Mouse (Mus musculus) adipocyte (in vitro differentiated cells): ENCODE measurements around the gene Map4k2.
"Not testable (repeated sequence)": the region's sequence is repeated elsewhere in the genome, so short reads cannot be mapped to it uniquely, and the experiment has no call there.

Experiments used
- DNase-seq: peaks from one replicate; pipeline ENCODE4 v3.0.0-alpha.2; 2016; ENCODE audit warnings: low spot score

Gene Map4k2

DNA sequence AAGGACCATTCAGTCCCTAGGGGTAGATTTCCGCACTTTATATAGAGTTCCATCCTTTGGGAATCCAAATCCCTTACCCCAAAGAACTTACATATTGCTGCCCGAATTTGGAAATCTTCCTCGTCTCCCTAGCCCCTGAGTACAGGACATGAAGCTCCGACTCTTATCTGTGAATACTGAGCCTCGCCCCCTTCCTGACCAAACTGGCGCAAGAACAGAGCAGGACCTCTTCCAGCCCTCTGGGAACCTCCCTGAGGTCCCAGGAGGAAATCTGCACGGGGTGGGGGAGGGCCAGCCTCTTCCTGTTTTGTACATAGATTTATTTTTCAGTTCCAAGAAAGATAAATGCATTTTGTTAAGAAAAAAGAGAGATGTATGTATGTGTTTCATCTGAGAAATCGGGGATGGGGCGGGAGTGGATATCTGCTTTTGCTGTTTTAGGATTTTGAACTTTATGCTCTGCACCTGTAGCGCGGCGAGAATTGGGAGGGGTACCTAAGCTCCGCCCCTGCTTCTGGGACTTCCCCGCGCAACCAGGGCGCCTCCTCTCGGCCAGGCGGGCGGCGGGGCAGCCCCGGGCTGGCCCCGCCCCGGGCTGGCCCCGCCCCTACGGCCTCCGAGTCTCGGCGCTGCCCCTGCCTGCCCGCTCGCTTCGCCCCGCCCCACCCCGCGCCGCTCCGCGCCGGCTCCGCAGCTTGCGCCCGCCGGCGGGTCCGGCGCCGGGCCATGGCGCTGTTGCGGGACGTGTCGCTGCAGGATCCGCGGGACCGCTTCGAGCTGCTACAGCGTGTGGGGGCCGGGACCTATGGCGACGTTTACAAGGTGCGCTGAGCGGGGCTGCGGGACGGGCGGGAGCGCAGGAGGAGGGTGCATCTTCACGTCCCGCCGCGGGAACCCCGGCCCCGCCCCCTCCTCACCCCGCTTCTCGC is at the start of gene Map4k2:
TSS of gene Map4k2 (plus strand) at position 612 of the 929 bp plus-strand sequence.
- peak; percentile 75 for DNase-seq

DNA sequence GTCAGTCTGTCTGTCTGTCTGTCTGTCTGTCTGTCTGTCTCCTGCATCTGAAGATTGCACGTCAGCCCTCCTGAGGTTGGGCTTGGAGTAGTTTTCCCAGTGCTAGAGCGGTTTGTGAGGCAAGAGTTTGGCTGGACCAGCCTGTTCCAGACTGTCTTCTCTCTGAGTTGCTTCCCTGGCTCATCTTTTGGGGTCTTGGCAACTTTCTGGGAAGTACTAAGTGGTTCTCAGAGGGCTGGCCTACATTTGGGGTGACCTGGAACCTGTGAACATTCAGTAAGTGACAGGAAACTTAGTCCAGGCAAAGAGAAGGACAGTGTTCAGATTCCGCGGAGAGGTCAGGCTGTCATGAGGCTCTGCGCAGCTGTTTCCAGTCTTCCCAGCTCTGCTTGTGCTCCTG is 48.7 kb upstream of the Map4k2 start:
- DNase-seq, result no peak

DNA sequence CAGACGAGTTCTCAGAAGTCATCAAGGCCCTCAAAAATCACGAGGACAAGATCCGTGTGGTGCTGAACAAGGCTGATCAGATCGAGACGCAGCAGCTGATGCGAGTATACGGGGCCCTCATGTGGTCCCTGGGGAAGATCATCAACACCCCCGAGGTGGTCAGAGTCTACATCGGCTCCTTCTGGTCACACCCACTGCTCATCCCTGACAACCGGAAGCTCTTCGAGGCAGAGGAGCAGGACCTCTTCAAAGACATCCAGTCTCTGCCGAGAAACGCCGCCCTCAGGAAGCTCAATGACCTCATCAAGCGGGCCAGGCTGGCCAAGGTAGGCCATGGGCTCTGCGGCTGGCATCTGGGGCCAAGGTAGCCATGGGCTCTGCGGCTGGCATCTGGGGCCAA is 46.6 kb upstream of the Map4k2 start:
- no peak for DNase-seq

DNA sequence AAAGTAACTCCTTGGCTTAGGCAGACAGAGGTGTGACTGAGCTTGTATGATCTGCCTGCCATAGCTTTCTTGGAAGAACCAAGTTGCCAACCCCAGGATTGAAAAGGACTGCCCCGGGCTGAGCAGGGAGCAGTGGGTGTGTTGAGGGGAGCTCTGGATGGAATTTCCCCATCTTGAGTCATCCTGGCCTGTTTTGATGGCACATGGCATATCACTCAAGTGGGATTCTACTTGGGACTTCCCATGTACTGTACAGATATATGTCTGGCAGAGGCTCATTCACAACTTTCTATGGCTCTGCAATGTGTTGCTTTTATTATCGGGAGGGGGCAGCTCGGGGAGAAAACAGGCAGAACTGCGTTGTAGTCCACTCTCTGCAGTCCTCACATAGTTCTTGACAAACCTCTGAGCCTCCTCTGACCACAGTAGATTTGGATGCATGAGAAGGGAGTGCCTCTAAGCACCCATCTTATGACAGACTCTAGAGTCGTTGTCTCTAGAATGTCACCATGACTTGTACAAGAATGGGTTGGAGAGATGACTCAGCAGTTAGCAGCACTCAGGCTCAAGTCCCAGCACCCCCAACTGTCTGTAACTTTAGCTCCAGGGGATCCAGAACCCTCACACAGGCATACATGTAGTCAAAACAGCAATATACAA is 44.3 kb upstream of the Map4k2 start:
- DNase-seq, result no peak

DNA sequence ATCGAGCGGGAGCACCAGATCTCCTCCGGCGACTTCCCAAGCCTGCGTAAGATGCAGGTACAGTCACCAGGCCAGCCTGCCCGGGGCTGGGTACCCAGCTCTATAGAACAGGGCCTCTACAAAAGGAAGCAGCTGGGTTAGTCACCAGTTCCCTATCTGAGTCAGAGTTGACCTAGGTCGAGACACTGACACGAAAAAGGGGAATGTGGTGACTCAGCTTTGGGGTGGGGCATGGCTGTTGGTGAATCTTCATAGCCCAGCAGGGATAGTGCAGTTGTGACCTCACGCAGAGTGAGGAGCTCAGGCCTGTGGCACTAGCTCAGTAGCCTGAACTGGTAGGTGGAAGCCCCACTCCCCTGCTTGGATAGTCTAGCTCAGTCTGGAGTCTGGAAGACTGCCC is 43.3 kb upstream of the Map4k2 start:
- DNase-seq, result peak; percentile 46

DNA sequence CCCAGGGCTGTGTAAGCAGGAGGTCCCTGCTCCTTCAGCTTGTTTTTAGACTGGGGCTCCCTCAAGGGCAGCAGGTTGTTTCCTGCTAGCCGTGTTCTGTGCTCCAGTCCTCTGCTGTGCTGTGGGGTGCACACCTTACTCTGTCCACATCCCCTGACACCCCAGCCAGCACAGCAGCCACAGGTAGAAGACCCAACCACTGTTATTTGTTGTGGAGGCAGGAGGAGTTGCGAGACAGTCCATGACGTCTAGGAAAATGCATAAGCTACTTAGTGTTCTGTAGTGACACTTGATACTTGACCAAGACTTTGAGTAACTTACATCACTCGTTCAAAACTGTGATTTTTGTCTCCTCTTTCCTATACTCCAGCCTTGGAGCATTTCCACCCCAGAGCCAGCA is 41.9 kb upstream of the Map4k2 start:
- no peak for DNase-seq

DNA sequence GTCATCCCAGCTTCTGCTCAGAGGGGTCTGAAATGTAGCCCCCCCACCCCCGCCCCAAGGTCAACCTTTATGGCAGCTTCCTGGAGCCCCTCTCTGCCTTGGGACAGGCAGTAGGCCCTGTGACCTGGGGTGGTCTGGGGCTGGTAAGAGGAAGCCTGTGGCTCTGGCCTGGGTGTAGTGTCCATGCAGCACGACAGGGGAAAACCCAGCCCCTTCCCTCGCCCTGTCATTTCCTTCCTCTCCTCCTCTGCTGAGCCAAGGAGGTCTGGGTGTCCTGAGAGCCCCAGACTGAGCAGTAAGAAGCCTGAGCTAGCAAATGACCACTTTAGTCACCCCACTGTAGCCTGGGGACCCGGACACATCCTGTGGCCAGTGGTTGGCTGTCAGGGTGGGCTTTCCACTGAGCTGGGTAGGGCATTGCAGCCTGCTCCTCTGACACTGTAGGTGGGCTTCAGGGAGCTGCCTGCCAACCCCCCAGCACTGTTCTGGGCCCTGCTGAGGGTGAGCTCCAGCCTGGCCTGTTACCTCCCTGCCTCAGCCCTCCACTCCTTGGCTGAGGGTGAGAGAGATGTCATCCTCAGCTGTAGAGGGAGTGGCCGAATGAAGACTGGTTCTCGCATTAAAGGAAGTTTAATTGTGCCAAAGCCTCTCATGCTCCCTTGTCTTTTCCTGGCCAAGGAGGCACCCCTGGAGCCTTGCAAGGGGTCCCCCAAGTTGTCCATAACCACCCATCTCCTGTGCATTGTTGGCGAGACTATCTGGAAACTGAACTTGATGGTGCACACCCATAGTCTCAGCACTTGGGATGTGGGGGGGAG is 41.3 kb upstream of the Map4k2 start:
- no peak for DNase-seq

DNA sequence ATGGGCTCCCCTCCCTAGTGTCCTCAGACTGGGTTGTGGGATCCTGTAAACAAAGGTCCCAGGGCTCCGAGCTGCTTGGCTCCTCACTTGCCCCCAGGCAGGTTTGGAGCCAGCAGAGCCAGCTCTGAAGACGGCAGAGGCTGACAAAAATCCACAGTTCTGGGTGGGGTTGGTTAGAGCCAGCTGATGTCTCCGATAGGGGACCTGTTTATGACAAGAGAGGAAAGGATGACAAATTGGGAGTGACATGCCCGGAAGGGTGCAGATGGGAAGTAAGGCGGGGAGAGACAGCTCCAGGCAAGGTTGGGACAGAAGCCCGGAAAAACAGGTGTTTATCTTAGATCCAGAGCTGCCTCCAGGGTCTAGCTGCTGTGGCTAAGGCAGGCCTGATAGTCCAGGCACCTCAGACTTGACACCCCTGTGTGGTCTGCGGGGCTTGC is 40.5 kb upstream of the Map4k2 start:
- no peak for DNase-seq

DNA sequence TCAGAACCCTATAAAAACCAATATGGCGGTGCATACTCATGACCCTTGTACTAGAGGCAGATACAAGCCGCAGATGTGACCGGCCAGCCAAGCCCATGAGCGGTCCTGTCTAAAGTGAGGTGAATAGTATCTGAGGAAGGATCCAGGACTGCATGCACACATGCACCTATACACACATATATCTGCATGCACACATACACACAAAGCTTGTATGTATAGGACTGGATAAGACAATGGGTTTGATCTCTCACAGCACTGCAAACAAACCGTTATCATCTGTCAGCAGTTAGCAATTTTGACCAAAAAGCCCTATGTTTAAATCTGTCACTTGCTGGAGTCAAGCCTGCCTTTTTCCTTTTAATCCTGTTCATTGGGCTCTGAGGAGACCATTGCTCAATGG is 38.8 kb upstream of the Map4k2 start:
- no peak for DNase-seq

DNA sequence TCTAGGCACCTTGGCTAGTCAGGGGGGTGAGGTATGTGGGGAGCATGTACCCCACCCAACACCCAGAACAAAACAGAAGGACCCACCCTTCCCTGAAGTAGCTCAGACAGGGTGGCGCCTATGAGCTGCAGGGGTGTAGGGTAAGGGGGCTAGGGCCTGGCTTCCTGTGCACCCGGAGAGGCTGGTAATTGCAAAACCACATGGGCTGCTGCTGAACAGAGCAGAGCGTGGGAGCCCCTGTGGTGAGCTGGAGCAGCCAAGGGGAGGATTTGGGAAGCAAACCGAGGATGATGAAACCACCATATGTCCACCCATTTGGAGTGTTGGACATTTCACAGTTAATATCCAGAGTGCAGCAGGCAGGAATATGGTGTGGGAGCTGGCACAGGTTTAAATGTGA is 38.4 kb upstream of the Map4k2 start:
- no peak for DNase-seq

DNA sequence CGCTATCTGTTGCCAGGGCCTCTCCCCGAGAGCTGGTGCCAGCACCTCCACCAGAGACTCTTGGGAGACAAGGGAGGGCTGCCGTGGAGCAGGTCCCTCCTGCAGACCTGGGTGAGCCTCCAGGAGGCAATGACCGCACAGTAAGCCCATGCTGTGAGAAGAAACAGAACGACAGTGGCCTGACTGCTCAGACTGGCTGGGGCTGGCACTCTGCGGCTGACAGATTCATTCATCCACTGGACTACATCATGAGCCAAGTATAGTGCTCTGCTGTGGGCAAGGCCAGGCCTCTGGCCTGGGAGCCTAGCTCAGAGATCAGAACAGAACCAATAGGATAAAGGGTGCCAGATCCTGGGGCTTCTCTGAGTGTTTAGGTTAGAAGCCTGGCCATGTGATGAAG is 37.1 kb upstream of the Map4k2 start:
- DNase-seq, result peak; percentile 69

DNA sequence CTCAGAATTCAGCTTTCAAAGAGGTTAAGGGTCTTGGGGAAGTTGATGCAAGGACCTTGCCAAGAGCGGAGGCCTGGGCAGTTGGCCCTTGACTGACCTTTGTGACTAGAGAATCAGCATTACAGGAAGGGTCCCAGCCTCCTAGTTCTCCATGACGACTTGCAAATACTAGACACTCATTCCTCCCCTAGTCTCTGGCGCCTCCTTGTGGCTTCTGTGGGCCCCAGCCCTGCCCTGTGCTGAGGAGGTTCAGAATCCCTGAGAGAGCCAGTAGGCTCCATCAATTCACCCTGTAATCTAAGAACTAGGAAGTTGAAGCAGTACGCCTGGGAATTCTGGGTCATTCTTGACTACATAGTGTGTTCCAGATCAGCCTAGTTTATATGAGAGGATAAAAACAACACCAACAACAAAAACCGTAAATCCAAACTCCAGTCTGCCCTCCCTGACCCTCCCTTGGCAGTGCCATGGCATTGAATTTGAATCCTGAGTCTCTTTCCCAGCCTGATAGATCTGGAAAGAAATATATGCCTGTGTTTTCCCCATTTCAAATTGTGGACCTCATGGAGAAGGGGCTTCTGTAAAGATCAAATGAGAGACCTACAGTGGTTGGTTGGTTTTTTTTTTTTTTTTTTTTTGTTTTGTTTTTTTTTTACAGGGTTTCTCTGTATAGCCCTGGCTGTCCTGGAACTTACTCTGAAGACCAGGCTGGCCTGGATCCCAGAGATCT is 36.0 kb upstream of the Map4k2 start:
- peak; percentile 97 for DNase-seq

DNA sequence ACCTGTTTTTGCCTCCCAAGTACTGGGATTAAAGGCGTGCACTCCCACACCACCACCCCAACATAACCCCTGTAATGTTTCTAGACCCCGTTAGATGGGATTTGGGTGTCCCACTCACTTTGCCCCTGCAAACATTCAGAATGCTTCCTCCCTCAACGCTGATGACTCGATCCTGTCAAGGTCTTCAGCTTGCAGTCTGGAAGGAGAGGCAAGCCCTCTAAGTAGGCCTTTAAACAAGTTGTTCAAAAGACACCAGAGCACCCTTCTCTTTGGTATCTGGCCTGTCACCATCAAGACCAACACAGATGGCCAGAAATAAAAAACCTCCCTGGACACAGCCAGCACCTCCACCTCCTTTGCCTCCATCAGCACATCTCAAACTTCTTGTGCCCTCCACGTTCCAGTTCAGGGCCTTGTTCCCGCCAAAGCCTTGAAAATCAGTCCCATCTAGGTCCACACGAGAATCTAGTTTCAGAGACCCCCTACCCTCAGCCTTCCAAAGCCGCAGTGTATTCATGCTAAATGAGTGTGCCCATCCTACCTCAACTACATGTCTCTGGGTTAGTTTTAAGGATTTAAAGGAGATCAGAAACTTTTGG is 35.3 kb upstream of the Map4k2 start:
- no peak for DNase-seq

DNA sequence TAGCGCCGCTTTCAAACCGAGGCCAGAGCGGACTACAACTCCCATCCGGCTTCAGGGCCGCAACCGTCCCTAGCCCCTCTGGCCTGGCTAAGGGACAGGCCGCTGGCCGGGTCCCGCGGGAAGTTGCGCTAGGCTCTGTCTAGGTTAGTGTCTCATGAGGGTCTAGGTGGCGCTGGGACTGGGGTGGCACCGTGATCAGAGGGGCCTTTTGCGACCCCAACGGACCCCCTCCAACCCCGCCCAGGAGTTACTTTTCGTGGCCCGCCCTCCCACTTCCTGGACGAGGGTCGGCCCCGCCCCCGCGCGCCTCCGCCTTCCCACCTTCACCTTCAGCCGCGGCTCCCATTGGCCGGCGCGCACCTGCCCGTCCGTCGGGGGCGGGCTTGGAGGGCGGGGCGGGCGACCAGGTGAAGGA is 34.8 kb upstream of the Map4k2 start, which contains the start of gene Cdc42bpg:
TSS of gene Cdc42bpg (plus strand) at position 320 of the 415 bp plus-strand sequence.
- DNase-seq, result no peak

DNA sequence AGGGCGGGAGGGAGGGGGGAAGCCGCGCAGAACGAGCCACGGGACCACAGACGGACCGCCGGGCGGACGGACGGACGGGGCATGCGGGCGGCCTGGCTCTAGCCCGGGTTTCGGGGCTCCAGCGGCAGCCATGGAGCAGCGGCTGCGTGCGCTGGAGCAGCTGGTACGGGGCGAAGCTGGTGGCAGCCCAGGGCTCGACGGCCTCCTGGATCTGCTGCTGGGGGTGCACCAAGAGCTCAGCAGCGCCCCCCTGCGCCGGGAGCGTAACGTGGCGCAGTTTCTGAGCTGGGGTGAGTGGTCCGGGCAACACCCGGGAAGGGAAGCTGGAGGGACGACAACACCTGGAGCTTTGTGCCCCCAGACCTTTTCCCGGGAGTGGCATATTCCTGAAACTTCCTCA is 34.3 kb upstream of the Map4k2 start:
- no peak for DNase-seq

DNA sequence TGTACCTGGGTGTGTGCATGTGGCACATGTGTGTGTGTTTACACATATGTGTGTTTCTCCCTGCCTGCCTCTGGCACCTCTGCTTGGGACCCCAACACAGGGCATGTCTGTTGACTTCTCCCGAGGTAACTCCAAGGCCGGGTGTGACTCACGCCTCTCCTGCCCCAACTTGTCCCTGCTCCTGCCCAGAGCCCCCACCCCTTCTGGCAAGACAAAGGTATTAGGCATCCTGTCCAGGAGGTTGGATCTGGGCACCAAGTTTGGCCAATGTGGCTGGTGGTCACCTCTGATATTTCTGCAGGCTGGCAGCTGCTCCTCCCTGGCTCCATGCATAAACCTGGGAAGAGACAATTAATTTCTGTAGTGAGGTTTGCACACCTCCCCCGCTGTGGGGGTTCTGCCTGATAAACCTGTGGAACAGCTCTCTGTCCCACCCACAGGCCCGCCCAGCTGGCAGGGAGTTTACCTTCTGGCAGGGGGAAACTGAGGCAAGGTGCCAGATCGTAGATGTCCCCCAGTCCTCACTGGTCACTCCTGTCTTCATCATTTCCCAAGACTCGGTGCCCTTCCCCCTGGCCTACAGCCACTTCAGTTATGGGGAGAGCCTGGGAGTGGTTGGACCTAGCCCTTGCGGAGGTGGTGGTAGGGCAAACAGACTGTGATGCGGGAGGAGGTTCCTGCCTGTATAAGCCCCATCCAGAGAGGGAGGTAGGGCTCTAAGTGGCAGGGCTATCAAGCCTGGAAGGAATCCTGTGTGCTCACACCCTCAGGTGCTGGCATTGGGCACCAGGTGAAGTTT is 33.0 kb upstream of the Map4k2 start:
- DNase-seq, result no peak

DNA sequence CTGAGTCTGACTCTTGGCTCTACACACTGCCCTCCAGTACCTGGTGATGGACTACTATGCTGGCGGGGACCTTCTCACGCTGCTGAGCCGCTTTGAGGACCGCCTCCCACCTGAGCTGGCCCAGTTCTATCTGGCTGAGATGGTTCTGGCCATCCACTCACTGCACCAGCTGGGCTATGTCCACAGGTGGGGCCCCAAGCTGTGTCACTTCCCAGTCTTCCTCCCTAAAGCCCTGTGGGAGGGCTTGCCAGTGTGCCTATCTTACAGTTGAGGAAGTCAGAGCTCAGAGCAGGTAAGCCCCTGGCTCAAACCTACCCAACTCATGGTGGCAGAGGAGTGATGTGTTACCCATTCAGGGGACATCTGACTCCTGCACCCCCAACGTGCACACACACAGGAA is 30.8 kb upstream of the Map4k2 start:
- DNase-seq, result no peak

DNA sequence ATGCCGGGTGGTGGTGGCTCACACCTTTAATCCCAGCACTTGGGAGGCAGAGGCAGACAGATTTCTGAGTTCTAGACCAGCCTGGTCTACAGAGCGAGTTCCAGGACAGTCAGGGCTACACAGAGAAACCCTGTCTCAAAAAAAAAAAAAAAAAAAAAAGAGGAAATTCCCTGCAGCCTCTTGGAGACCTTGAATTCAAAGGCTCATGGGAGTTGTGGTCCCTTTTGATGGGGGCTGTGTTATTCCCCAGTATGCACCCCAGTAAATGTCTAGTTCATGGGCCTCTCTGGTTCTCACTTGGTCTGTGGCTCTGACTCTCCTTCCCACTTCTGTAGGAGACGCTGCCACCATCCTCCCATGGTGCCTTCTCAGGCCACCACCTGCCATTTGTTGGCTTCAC is 29.2 kb upstream of the Map4k2 start:
- DNase-seq, result not testable (repeated sequence)

DNA sequence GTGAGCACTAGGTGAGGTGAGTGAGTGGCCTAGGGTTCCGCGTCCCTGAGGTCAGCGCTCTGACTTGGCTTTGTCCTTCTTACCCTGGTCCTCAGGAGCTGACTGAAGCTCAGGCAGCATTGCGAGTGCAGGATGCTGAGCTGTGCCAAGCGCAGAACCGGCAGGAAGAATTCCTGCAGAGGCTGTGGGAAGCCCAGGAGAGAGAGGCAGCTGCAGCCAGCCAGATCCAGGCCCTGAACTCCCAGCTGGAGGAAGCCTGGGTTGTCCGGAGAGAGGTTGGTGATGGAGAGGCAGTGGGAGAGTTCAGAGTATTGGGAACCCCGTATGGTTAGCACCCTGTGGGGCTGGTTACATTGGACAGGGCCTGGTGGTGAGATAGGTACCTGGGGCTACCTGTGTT is 27.1 kb upstream of the Map4k2 start:
- no peak for DNase-seq

DNA sequence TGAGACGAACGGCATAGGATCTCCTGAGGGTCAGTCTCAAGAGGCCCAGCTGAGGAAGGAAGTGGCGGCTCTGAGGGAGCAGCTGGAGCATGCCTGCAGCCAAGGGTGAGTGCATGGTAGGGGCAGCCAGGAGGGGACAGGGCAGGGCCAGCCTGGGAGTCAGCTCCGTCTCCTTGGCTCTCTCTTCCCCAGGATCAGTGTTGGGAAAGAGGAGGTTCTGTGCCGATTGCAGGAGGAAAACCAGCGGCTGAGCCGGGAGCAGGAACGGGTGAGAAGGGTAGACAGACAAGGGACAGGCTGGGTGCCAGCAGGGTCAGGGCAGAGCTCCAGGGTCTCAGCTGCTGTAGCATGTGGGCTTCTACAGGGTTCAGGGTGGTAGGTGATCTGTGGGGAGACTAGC is 26.4 kb upstream of the Map4k2 start:
- no peak for DNase-seq

DNA sequence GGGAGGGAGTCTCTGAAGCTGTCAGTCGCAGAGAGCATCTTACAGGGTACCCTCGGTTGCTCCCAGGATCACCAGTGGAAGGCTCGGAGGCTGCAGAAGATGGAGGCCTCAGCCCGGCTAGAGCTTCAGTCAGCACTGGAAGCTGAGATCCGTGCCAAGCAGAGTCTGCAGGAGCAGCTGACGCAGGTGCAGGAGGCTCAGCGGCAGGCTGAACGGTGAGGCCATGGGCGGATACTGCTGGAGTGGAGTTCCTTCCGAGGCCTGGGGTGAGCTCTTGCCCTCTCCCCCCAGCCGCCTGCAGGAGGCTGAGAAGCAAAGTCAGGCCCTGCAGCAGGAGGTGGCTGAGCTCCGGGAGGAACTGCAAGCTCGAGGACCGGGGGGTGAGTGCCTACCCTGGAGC is 25.4 kb upstream of the Map4k2 start:
- DNase-seq, result no peak
